Mouse (Mus musculus): ENCODE measurements around the gene Taf8. TPM values are rescaled to one million over a fixed set of nuclear protein-coding genes. Genes with fewer than 3 reads are reported as not detected.

Taf8 gene
- polyA plus RNA-seq, 1 experiment = 26.5 TPM

- WGBS = 84% methylated on average over 8 of the region's 8 CpGs
- Histone ChIP-seq H3K27me3 (ENCODE audit: control insufficient read depth, insufficient read depth, low read length) (no peaks in the 10 kb centered on the region), H3K4me3 (ENCODE audit: extremely low read depth, insufficient read depth, insufficient read length) (no peak overlapping the region), H3K36me3 (ENCODE audit: control insufficient read depth, insufficient read depth, low read length) (peaks cover 5% of the 10 kb centered on the region; the same call in 1 of the 2 replicates), H3K4me1 (ENCODE audit: control insufficient read depth, insufficient read depth, insufficient read length) (peaks cover 46% of the 10 kb centered on the region; the same call in 1 of the 2 replicates), H3K27ac (ENCODE audit: insufficient read depth, low read length) (no peak overlapping the region)
- no peak for TF ChIP-seq CTCF (IDR thresholded peaks at IDR 0.05; ENCODE audit: extremely low read depth, insufficient read depth, insufficient read length, insufficient replicate concordance)
- TF ChIP-seq POLR2A (IDR thresholded peaks at IDR 0.05; ENCODE audit: low read depth, low read length) = no peak
- DNase-seq (ENCODE audit: low read depth in 1 of 2, low spot score in 2 of 2) = no peak
These were observed 26.8 kb upstream of the Taf8 start for GRCm38 (mm10) chr17:47528919-47529318.

GRCm38 (mm10) chr17:47527581-47528300 is 25.6 kb upstream of the Taf8 start:
- no peak for DNase-seq (ENCODE audit: low read depth in 1 of 2, low spot score in 2 of 2)
- peaks cover 56% of the 10 kb centered on the region for H3K4me1 ChIP-seq (ENCODE audit: control insufficient read depth, insufficient read depth, insufficient read length)
- H3K36me3 ChIP-seq (ENCODE audit: control insufficient read depth, insufficient read depth, low read length) = peaks cover 8% of the 10 kb centered on the region; the same call in 1 of the 2 replicates
- H3K27ac ChIP-seq (ENCODE audit: insufficient read depth, low read length) = peak overlapping the region; percentile 41
- WGBS = 45% methylated on average over 10 of the region's 10 CpGs
- no peak for TF ChIP-seq POLR2A (IDR thresholded peaks at IDR 0.05; ENCODE audit: low read depth, low read length)
- no peak for TF ChIP-seq CTCF (IDR thresholded peaks at IDR 0.05; ENCODE audit: extremely low read depth, insufficient read depth, insufficient read length, insufficient replicate concordance)
- no peaks in the 10 kb centered on the region for H3K27me3 ChIP-seq (ENCODE audit: control insufficient read depth, insufficient read depth, low read length)
- H3K4me3 ChIP-seq (ENCODE audit: extremely low read depth, insufficient read depth, insufficient read length) = no peak overlapping the region

GRCm38 (mm10) chr17:47526856-47527520 is 24.9 kb upstream of the Taf8 start:
- Histone ChIP-seq H3K4me3 (ENCODE audit: extremely low read depth, insufficient read depth, insufficient read length) (no peak overlapping the region), H3K27me3 (ENCODE audit: control insufficient read depth, insufficient read depth, low read length) (no peaks in the 10 kb centered on the region), H3K4me1 (ENCODE audit: control insufficient read depth, insufficient read depth, insufficient read length) (peaks cover 56% of the 10 kb centered on the region), H3K27ac (ENCODE audit: insufficient read depth, low read length) (peak overlapping the region; percentile 41), H3K36me3 (ENCODE audit: control insufficient read depth, insufficient read depth, low read length) (peaks cover 8% of the 10 kb centered on the region)
- TF ChIP-seq POLR2A (IDR thresholded peaks at IDR 0.05; ENCODE audit: low read depth, low read length) (no peak), CTCF (IDR thresholded peaks at IDR 0.05; ENCODE audit: extremely low read depth, insufficient read depth, insufficient read length, insufficient replicate concordance) (no peak)
- WGBS = 69% methylated on average over 17 of the region's 17 CpGs
- DNase-seq (ENCODE audit: low read depth in 1 of 2, low spot score in 2 of 2) = no peak

GRCm38 (mm10) chr17:47524991-47525390 is 22.9 kb upstream of the Taf8 start:
- TF ChIP-seq POLR2A (IDR thresholded peaks at IDR 0.05; ENCODE audit: low read depth, low read length) = no peak
- peaks cover 50% of the 10 kb centered on the region for H3K4me1 ChIP-seq (ENCODE audit: control insufficient read depth, insufficient read depth, insufficient read length)
- peaks cover 8% of the 10 kb centered on the region for H3K36me3 ChIP-seq (ENCODE audit: control insufficient read depth, insufficient read depth, low read length)
- H3K4me3 ChIP-seq (ENCODE audit: extremely low read depth, insufficient read depth, insufficient read length) = no peak overlapping the region
- no peaks in the 10 kb centered on the region for H3K27me3 ChIP-seq (ENCODE audit: control insufficient read depth, insufficient read depth, low read length)
- 92% methylated on average over 6 of the region's 6 CpGs for WGBS
- no peak for DNase-seq (ENCODE audit: low read depth in 1 of 2, low spot score in 2 of 2)
- no peak overlapping the region for H3K27ac ChIP-seq (ENCODE audit: insufficient read depth, low read length)

- Histone ChIP-seq H3K27me3 (ENCODE audit: control insufficient read depth, insufficient read depth, low read length) (no peaks in the 10 kb centered on the region), H3K4me1 (ENCODE audit: control insufficient read depth, insufficient read depth, insufficient read length) (peaks cover 50% of the 10 kb centered on the region), H3K36me3 (ENCODE audit: control insufficient read depth, insufficient read depth, low read length) (peaks cover 8% of the 10 kb centered on the region), H3K4me3 (ENCODE audit: extremely low read depth, insufficient read depth, insufficient read length) (no peak overlapping the region), H3K27ac (ENCODE audit: insufficient read depth, low read length) (no peak overlapping the region)
- 53% methylated on average over 8 of the region's 8 CpGs for WGBS
- TF ChIP-seq CTCF (IDR thresholded peaks at IDR 0.05; ENCODE audit: extremely low read depth, insufficient read depth, insufficient read length, insufficient replicate concordance) (no peak), POLR2A (IDR thresholded peaks at IDR 0.05; ENCODE audit: low read depth, low read length) (no peak)
- DNase-seq (ENCODE audit: low read depth in 1 of 2, low spot score in 2 of 2) = no peak
These were observed 22.0 kb upstream of the Taf8 start for GRCm38 (mm10) chr17:47524055-47524454.

GRCm38 (mm10) chr17:47523211-47523682 is 21.2 kb upstream of the Taf8 start:
- WGBS = 12% methylated on average over 18 of the region's 18 CpGs
- H3K36me3 ChIP-seq (ENCODE audit: control insufficient read depth, insufficient read depth, low read length) = peaks cover 8% of the 10 kb centered on the region
- peaks cover 45% of the 10 kb centered on the region for H3K4me1 ChIP-seq (ENCODE audit: control insufficient read depth, insufficient read depth, insufficient read length)
- peak overlapping the region; percentile 63 for H3K27ac ChIP-seq (ENCODE audit: insufficient read depth, low read length)
- H3K27me3 ChIP-seq (ENCODE audit: control insufficient read depth, insufficient read depth, low read length) = no peaks in the 10 kb centered on the region
- DNase-seq (ENCODE audit: low read depth in 1 of 2, low spot score in 2 of 2) = no peak
- TF ChIP-seq POLR2A (IDR thresholded peaks at IDR 0.05; ENCODE audit: low read depth, low read length) = no peak
- TF ChIP-seq CTCF (IDR thresholded peaks at IDR 0.05; ENCODE audit: extremely low read depth, insufficient read depth, insufficient read length, insufficient replicate concordance) = no peak
- 0 out of 2 replicates have a peak overlapping the region, but pooled peaks have one; percentile 6 for H3K4me3 ChIP-seq (ENCODE audit: extremely low read depth, insufficient read depth, insufficient read length)

GRCm38 (mm10) chr17:47522536-47522935 is 20.4 kb upstream of the Taf8 start:
- TF ChIP-seq POLR2A (IDR thresholded peaks at IDR 0.05; ENCODE audit: low read depth, low read length) = no peak
- Histone ChIP-seq H3K4me1 (ENCODE audit: control insufficient read depth, insufficient read depth, insufficient read length) (peaks cover 40% of the 10 kb centered on the region), H3K36me3 (ENCODE audit: control insufficient read depth, insufficient read depth, low read length) (peaks cover 10% of the 10 kb centered on the region), H3K27ac (ENCODE audit: insufficient read depth, low read length) (peak overlapping the region; percentile 63), H3K4me3 (ENCODE audit: extremely low read depth, insufficient read depth, insufficient read length) (no peak overlapping the region), H3K27me3 (ENCODE audit: control insufficient read depth, insufficient read depth, low read length) (no peaks in the 10 kb centered on the region)
- 30% methylated on average over 4 of the region's 4 CpGs for WGBS
- no peak for DNase-seq (ENCODE audit: low read depth in 1 of 2, low spot score in 2 of 2)

All from spleen, adult 2 months (tissue).